8 mouse cellular contexts compared by ENCODE assay signal in the genomic region with DNA sequence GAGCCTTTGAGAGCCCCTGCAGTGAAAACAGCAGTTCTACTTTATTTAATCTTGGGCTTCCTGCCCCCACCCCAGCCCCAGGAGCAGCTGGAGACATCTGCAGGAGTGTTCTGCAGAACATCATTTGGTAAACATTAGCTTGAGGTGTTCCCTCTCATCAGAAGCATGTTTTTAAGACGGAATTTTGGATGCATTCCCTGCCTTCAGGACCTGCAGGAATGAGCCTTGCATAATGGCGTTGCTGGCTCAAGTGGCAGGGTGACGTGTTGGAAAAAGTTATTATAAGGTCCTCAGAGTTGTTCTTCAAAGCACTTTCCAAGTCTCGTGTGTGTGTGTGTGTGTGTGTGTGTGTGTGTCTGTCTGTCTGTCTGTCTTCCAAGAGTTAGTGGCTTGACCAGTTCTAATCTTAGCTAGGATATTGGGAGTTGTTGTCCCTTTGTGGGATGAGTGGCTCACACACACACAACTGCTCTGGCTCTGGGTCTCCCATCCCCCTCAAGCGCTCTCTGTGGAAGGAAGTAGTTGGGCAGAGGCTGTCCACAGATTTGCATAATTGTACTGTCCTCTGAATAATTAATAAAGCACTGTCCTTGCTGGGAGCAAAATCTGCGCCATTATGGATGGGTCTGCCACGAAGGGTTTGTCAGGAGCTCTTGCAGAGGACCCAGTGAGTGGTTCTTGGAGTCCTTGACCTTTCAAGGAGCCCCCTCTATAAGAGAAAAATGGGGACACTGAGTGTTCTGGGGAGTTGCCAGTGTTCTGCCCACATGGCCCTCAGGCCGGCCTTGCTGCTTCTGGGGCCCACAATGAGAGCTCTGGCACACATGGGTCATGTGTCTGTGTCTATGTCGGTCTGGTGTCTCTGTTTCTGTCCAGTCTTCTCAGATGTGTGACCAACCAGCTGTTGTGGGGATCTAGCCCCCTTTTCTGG.
DNase-seq lines count a peak whose midpoint lies in the region; ATAC-seq and TF ChIP-seq lines count a peak whose summit lies in the region.

No protein-coding gene starts in this region.

- intact Hi-C loops in left cerebral cortex, postnatal 36 days (cut with DNase I) = no loop called here

- H3K4me2 ChIP-seq in hindbrain, embryonic 12.5 days (replicated peaks) = no peak overlapping the region
- no peak overlapping the region for H3K4me2 ChIP-seq in kidney, postnatal 0 days (ENCODE audit: low read length)
- no peak overlapping the region for H3K4me2 ChIP-seq in forebrain, embryonic 11.5 days (ENCODE audit: low read depth, low read length, severe bottlenecking)

- no peak overlapping the region for H3K4me3 ChIP-seq in hindbrain, embryonic 12.5 days
- H3K4me3 ChIP-seq in hindbrain, embryonic 10.5 days = no peak overlapping the region
- H3K4me3 ChIP-seq in kidney, postnatal 0 days (replicated peaks; ENCODE audit: low read depth, low read length) = no peak overlapping the region
- H3K4me3 ChIP-seq in forebrain, embryonic 11.5 days (ENCODE audit: low read depth, low read length) = no peak overlapping the region

- H3K4me1 ChIP-seq in hindbrain, embryonic 12.5 days = peaks cover 89% of the 10 kb centered on the region
- peaks cover 81% of the 10 kb centered on the region for H3K4me1 ChIP-seq in hindbrain, embryonic 10.5 days (replicated peaks)
- H3K4me1 ChIP-seq in kidney, postnatal 0 days (replicated peaks; ENCODE audit: insufficient read depth, low read length) = peaks cover 54% of the 10 kb centered on the region
- H3K4me1 ChIP-seq in forebrain, embryonic 11.5 days (replicated peaks; ENCODE audit: control insufficient read depth, insufficient read depth, low read length) = peaks cover 21% of the 10 kb centered on the region

- ATAC-seq in hindbrain, embryonic 12.5 days (ENCODE audit: low FRiP score) = 0 out of 2 replicates have a peak, but pooled peaks have one; percentile 44
- no peak for ATAC-seq in kidney, postnatal 0 days (replicated peaks; ENCODE audit: low FRiP score, low read depth)
- ATAC-seq in activated CD4-positive, CD25-positive, alpha-beta regulatory T cell, adult 4 months = no peak
- no peak for ATAC-seq in forebrain, embryonic 11.5 days (replicated peaks; ENCODE audit: low FRiP score)

- TF ChIP-seq CTCF in kidney, postnatal 0 days (IDR thresholded peaks at IDR 0.05; ENCODE audit: low read depth) = no peak

- no peaks in the 10 kb centered on the region for H3K9me3 ChIP-seq in hindbrain, embryonic 12.5 days (replicated peaks)
- no peaks in the 10 kb centered on the region for H3K9me3 ChIP-seq in hindbrain, embryonic 10.5 days
- no peaks in the 10 kb centered on the region for H3K9me3 ChIP-seq in kidney, postnatal 0 days (replicated peaks; ENCODE audit: low read length)
- H3K9me3 ChIP-seq in forebrain, embryonic 11.5 days (ENCODE audit: control insufficient read depth, low read length) = no peaks in the 10 kb centered on the region

- WGBS in hindbrain, embryonic 12.5 days = 60% methylated on average over 9 of the region's 9 CpGs
- 77% methylated on average over 9 of the region's 9 CpGs for WGBS in hindbrain, embryonic 10.5 days
- WGBS in kidney, postnatal 0 days = 65% methylated on average over 9 of the region's 9 CpGs
- WGBS in forebrain, embryonic 11.5 days = 86% methylated on average over 9 of the region's 9 CpGs

- H3K27ac ChIP-seq in hindbrain, embryonic 12.5 days = peak overlapping the region; percentile 40; the same call in 1 of the 2 replicates
- no peak overlapping the region; the same call in 1 of the 2 replicates for H3K27ac ChIP-seq in hindbrain, embryonic 10.5 days
- H3K27ac ChIP-seq in kidney, postnatal 0 days = no peak overlapping the region
- no peak overlapping the region for H3K27ac ChIP-seq in forebrain, embryonic 11.5 days (ENCODE audit: low read depth, low read length)

- DNase-seq in hindbrain, embryonic 10.5 days (ENCODE audit: low spot score) = no peak
- peak; percentile 90 to 91 for DNase-seq in heart, adult 18-20 months
- peak; percentile 33 for DNase-seq in kidney, postnatal 0 days (ENCODE audit: low spot score)
- peak; percentile 82 for DNase-seq in skeletal muscle tissue, adult 2 months (ENCODE audit: low read depth, low spot score)
- no peak for DNase-seq in forebrain, embryonic 11.5 days (ENCODE audit: low spot score)
- DNase-seq in left cerebral cortex, postnatal 36 days (ENCODE audit: low spot score in 2 of 2) = no peak

- no peaks in the 10 kb centered on the region for H3K36me3 ChIP-seq in hindbrain, embryonic 12.5 days
- H3K36me3 ChIP-seq in hindbrain, embryonic 10.5 days = peaks cover 34% of the 10 kb centered on the region
- no peaks in the 10 kb centered on the region for H3K36me3 ChIP-seq in kidney, postnatal 0 days (ENCODE audit: insufficient read depth, low read length)
- no peaks in the 10 kb centered on the region for H3K36me3 ChIP-seq in forebrain, embryonic 11.5 days (ENCODE audit: control insufficient read depth, insufficient read depth, low read length)

- H3K9ac ChIP-seq in hindbrain, embryonic 12.5 days = no peak overlapping the region
- H3K9ac ChIP-seq in kidney, postnatal 0 days (ENCODE audit: low read depth, low read length) = no peak overlapping the region
- no peak overlapping the region for H3K9ac ChIP-seq in forebrain, embryonic 11.5 days (ENCODE audit: low read length)

- no peaks in the 10 kb centered on the region for H3K27me3 ChIP-seq in hindbrain, embryonic 12.5 days
- H3K27me3 ChIP-seq in hindbrain, embryonic 10.5 days (ENCODE audit: insufficient read depth, poor library complexity, severe bottlenecking) = no peaks in the 10 kb centered on the region
- H3K27me3 ChIP-seq in kidney, postnatal 0 days (ENCODE audit: insufficient read depth, low read length) = no peaks in the 10 kb centered on the region
- no peaks in the 10 kb centered on the region for H3K27me3 ChIP-seq in forebrain, embryonic 11.5 days (ENCODE audit: control insufficient read depth, insufficient read depth, low read length)

Comparison
In these comparisons a context has a peak if more than half of its experiments do, and no peak if none do; other contexts are left out.
1. DNase-seq: peak in heart, adult 18-20 months (2 of 2), kidney, postnatal 0 days (single experiment) and skeletal muscle tissue, adult 2 months (single experiment); none in hindbrain, embryonic 10.5 days (single experiment), forebrain, embryonic 11.5 days (single experiment) and left cerebral cortex, postnatal 36 days (0 of 2).